Mouse (Mus musculus): ENCODE results near the gene Slx4ip. TPM values are rescaled to one million over a fixed set of nuclear protein-coding genes. Genes with fewer than 3 reads are reported as not detected.
A peak's percentile ranks its signal among the peaks of the same experiment; 100 is the strongest.

Slx4ip gene
- total and polyA plus RNA-seq, 2 experiments from 2014 or later, result 7.0 to 8.1 TPM

- ATAC-seq (peak; percentile 85), DNase-seq (ENCODE audit: low spot score) (peak; percentile 99)
- no peaks in the 10 kb centered on the region for H3K4me1 ChIP-seq (ENCODE audit: insufficient read depth, low read length)
- peak overlapping the region; percentile 64 for H3K4me3 ChIP-seq (ENCODE audit: low read length)
- H3K9me3 ChIP-seq (ENCODE audit: low read length), result no peaks in the 10 kb centered on the region
- peak overlapping the region; percentile 48 for H3K9ac ChIP-seq (replicated peaks; ENCODE audit: low read length)
- no peaks in the 10 kb centered on the region for H3K27me3 ChIP-seq (ENCODE audit: insufficient read depth, low read length)
- H3K27ac ChIP-seq, result peak overlapping the region; percentile 97
- WGBS, result under 1% methylated on average over 23 of the region's 23 CpGs
- no peaks in the 10 kb centered on the region for H3K36me3 ChIP-seq (ENCODE audit: insufficient read depth, low read length)
- peak overlapping the region; percentile 58 for H3K4me2 ChIP-seq (ENCODE audit: low read depth, low read length)
- peak; percentile 30; the same call in 1 of the 2 replicates for TF ChIP-seq CTCF (IDR thresholded peaks at IDR 0.05; ENCODE audit: low read depth)
These were observed 943 bp downstream of the Slx4ip start for GRCm38 (mm10) chr2:136891951-136892371.

GRCm38 (mm10) chr2:136894494-136894893, 3.5 kb downstream of the Slx4ip start:
- Histone ChIP-seq H3K9me3 (ENCODE audit: low read length) (no peaks in the 10 kb centered on the region), H3K9ac (replicated peaks; ENCODE audit: low read length) (no peak overlapping the region), H3K4me3 (ENCODE audit: low read length) (no peak overlapping the region), H3K36me3 (ENCODE audit: insufficient read depth, low read length) (no peaks in the 10 kb centered on the region), H3K27me3 (ENCODE audit: insufficient read depth, low read length) (no peaks in the 10 kb centered on the region), H3K4me2 (ENCODE audit: low read depth, low read length) (no peak overlapping the region), H3K4me1 (ENCODE audit: insufficient read depth, low read length) (no peaks in the 10 kb centered on the region), H3K27ac (no peak overlapping the region)
- no peak for DNase-seq (ENCODE audit: low spot score)
- TF ChIP-seq CTCF (IDR thresholded peaks at IDR 0.05; ENCODE audit: low read depth), result no peak
- no peak for ATAC-seq
- WGBS, result 58% methylated on average over 2 of the region's 2 CpGs

GRCm38 (mm10) chr2:136896131-136896530, 5.1 kb downstream of the Slx4ip start:
- ATAC-seq (no peak), DNase-seq (ENCODE audit: low spot score) (no peak)
- 70% methylated on average over 2 of the region's 2 CpGs for WGBS
- Histone ChIP-seq H3K4me1 (ENCODE audit: insufficient read depth, low read length) (no peaks in the 10 kb centered on the region), H3K9me3 (ENCODE audit: low read length) (no peaks in the 10 kb centered on the region), H3K9ac (replicated peaks; ENCODE audit: low read length) (no peak overlapping the region), H3K4me2 (ENCODE audit: low read depth, low read length) (no peak overlapping the region), H3K27me3 (ENCODE audit: insufficient read depth, low read length) (no peaks in the 10 kb centered on the region), H3K27ac (no peak overlapping the region), H3K36me3 (ENCODE audit: insufficient read depth, low read length) (no peaks in the 10 kb centered on the region), H3K4me3 (ENCODE audit: low read length) (no peak overlapping the region)
- TF ChIP-seq CTCF (IDR thresholded peaks at IDR 0.05; ENCODE audit: low read depth), result no peak

GRCm38 (mm10) chr2:136908596-136908995, 17.6 kb downstream of the Slx4ip start:
- H3K27me3 ChIP-seq (ENCODE audit: insufficient read depth, low read length), result no peaks in the 10 kb centered on the region
- no peak overlapping the region for H3K4me2 ChIP-seq (ENCODE audit: low read depth, low read length)
- no peak for TF ChIP-seq CTCF (IDR thresholded peaks at IDR 0.05; ENCODE audit: low read depth)
- H3K4me3 ChIP-seq (ENCODE audit: low read length), result no peak overlapping the region
- H3K27ac ChIP-seq, result no peak overlapping the region
- H3K4me1 ChIP-seq (ENCODE audit: insufficient read depth, low read length), result 0 out of 2 replicates have a peak, but pooled peaks cover 6% of the 10 kb centered on the region
- 61% methylated on average over 3 of the region's 3 CpGs for WGBS
- no peak overlapping the region for H3K9ac ChIP-seq (replicated peaks; ENCODE audit: low read length)
- H3K36me3 ChIP-seq (ENCODE audit: insufficient read depth, low read length), result no peaks in the 10 kb centered on the region
- ATAC-seq (no peak), DNase-seq (ENCODE audit: low spot score) (peak; percentile 37)
- H3K9me3 ChIP-seq (ENCODE audit: low read length), result no peaks in the 10 kb centered on the region

GRCm38 (mm10) chr2:136909298-136909697, 18.3 kb downstream of the Slx4ip start:
- WGBS, result 79% methylated on average over 2 of the region's 2 CpGs
- Histone ChIP-seq H3K27ac (no peak overlapping the region), H3K9me3 (ENCODE audit: low read length) (no peaks in the 10 kb centered on the region), H3K4me3 (ENCODE audit: low read length) (no peak overlapping the region), H3K36me3 (ENCODE audit: insufficient read depth, low read length) (no peaks in the 10 kb centered on the region), H3K4me2 (ENCODE audit: low read depth, low read length) (no peak overlapping the region), H3K9ac (replicated peaks; ENCODE audit: low read length) (no peak overlapping the region), H3K27me3 (ENCODE audit: insufficient read depth, low read length) (no peaks in the 10 kb centered on the region), H3K4me1 (ENCODE audit: insufficient read depth, low read length) (0 out of 2 replicates have a peak, but pooled peaks cover 6% of the 10 kb centered on the region)
- ATAC-seq (no peak), DNase-seq (ENCODE audit: low spot score) (no peak)
- no peak for TF ChIP-seq CTCF (IDR thresholded peaks at IDR 0.05; ENCODE audit: low read depth)

- Histone ChIP-seq H3K36me3 (ENCODE audit: insufficient read depth, low read length) (no peaks in the 10 kb centered on the region), H3K4me3 (ENCODE audit: low read length) (no peak overlapping the region), H3K27me3 (ENCODE audit: insufficient read depth, low read length) (no peaks in the 10 kb centered on the region), H3K4me1 (ENCODE audit: insufficient read depth, low read length) (0 out of 2 replicates have a peak, but pooled peaks cover 6% of the 10 kb centered on the region), H3K9ac (replicated peaks; ENCODE audit: low read length) (no peak overlapping the region), H3K4me2 (ENCODE audit: low read depth, low read length) (no peak overlapping the region), H3K9me3 (ENCODE audit: low read length) (no peaks in the 10 kb centered on the region), H3K27ac (no peak overlapping the region)
- DNase-seq (ENCODE audit: low spot score), result peak; percentile 3
- ATAC-seq, result no peak
- TF ChIP-seq CTCF (IDR thresholded peaks at IDR 0.05; ENCODE audit: low read depth), result no peak
- WGBS, result 14% methylated on average over 4 of the region's 4 CpGs
These were observed 21.0 kb downstream of the Slx4ip start for GRCm38 (mm10) chr2:136911958-136912411.

- no peak for TF ChIP-seq CTCF (IDR thresholded peaks at IDR 0.05; ENCODE audit: low read depth)
- no peak overlapping the region for H3K9ac ChIP-seq (replicated peaks; ENCODE audit: low read length)
- WGBS, result 43% methylated on average over 3 of the region's 3 CpGs
- no peak for DNase-seq (ENCODE audit: low spot score)
- H3K27ac ChIP-seq, result no peak overlapping the region
- H3K36me3 ChIP-seq (ENCODE audit: insufficient read depth, low read length), result no peaks in the 10 kb centered on the region
- H3K4me3 ChIP-seq (ENCODE audit: low read length), result no peak overlapping the region
- H3K4me2 ChIP-seq (ENCODE audit: low read depth, low read length), result no peak overlapping the region
- H3K27me3 ChIP-seq (ENCODE audit: insufficient read depth, low read length), result no peaks in the 10 kb centered on the region
- no peaks in the 10 kb centered on the region for H3K9me3 ChIP-seq (ENCODE audit: low read length)
- H3K4me1 ChIP-seq (ENCODE audit: insufficient read depth, low read length), result 0 out of 2 replicates have a peak, but pooled peaks cover 6% of the 10 kb centered on the region
- no peak for ATAC-seq
These were observed 22.0 kb downstream of the Slx4ip start for GRCm38 (mm10) chr2:136913021-136913420.

Data from hindbrain, postnatal 0 days (tissue).